In genomic region chr7:49217786-49218185, GRCm38 (mm10) we compare ENCODE assay signal across 21 mouse cellular contexts.
"Had no signal": no experiment of that assay in that cellular context is flagged by ENCODE, and none has a peak within 500 bp of the region (broad histone marks: within the 10 kb centered on the region; RNA-seq: fewer than 3 reads in every experiment).

No protein-coding gene starts in this region.

- ATAC-seq: liver, postnatal 0 days; midbrain, embryonic 15.5 days had no signal

- H3K4me1 ChIP-seq: limb, embryonic 15.5 days; midbrain, embryonic 10.5 days; midbrain, embryonic 15.5 days; neural tube, embryonic 12.5 days; neural tube, embryonic 15.5 days had no signal

- H3K4me2 ChIP-seq: limb, embryonic 15.5 days; liver, embryonic 11.5 days; lung, embryonic 14.5 days; midbrain, embryonic 15.5 days; neural tube, embryonic 12.5 days; neural tube, embryonic 15.5 days had no signal

- H3K4me3 ChIP-seq: limb, embryonic 15.5 days; midbrain, embryonic 10.5 days; midbrain, embryonic 15.5 days; neural tube, embryonic 12.5 days; neural tube, embryonic 15.5 days had no signal

- H3K27me3 ChIP-seq: limb, embryonic 15.5 days; midbrain, embryonic 15.5 days; neural tube, embryonic 12.5 days; neural tube, embryonic 15.5 days had no signal

- H3K27ac ChIP-seq: kidney, postnatal 0 days; limb, embryonic 15.5 days; liver, embryonic 14.5 days; macrophage; midbrain, embryonic 10.5 days; midbrain, embryonic 15.5 days; neural tube, embryonic 12.5 days; neural tube, embryonic 15.5 days; stomach, postnatal 0 days had no signal

- H3K9ac ChIP-seq: limb, embryonic 15.5 days; liver, embryonic 14.5 days; liver, postnatal 0 days; lung, embryonic 14.5 days; midbrain, embryonic 15.5 days; neural tube, embryonic 12.5 days; neural tube, embryonic 15.5 days had no signal

- DNase-seq: kidney, adult 2 months; kidney, postnatal 25 days; left cerebral cortex, postnatal 4 days; liver, postnatal 0 days; lung, embryonic 14.5 days; right cerebral cortex, adult 18-20 months; right cerebral cortex, postnatal 14 days; right cerebral cortex, postnatal 4 days; thymus, adult 2 months; thymus, postnatal 14 days; thymus, postnatal 4 days had no signal

- H3K9me3 ChIP-seq: limb, embryonic 15.5 days; midbrain, embryonic 10.5 days; neural tube, embryonic 12.5 days; neural tube, embryonic 15.5 days had no signal

- H3K36me3 ChIP-seq: limb, embryonic 15.5 days; midbrain, embryonic 10.5 days; midbrain, embryonic 15.5 days; neural tube, embryonic 12.5 days; neural tube, embryonic 15.5 days had no signal
